23 mouse cellular contexts compared by ENCODE assay signal in the genomic region with DNA sequence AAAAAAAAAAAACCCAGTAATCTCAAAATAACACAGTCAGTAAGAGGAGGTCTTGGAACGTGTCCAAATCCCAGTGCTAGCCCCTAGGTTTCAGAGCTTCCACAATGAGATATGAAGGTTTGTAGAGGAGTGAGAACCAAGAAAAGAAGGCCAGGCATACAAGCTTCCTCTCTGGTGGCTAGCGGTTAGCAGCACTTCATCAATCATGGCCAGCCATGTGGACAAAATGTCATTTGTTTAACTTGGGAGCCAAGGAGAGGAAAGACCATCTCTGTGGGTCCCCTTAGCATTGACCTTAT.
DNase-seq lines count a peak whose midpoint lies in the region; ATAC-seq and TF ChIP-seq lines count a peak whose summit lies in the region.
"Had no signal": no experiment of that assay in that cellular context is flagged by ENCODE, and none has a peak within 500 bp of the region (broad histone marks: within the 10 kb centered on the region; RNA-seq: fewer than 3 reads in every experiment).

No protein-coding gene starts in this region.

- H3K4me3 ChIP-seq in G1E (ENCODE audit: low read depth, low read length) = no peak overlapping the region
- H3K4me3 ChIP-seq: embryonic facial prominence, embryonic 15.5 days; gastrocnemius, adult 2 months; hindbrain, embryonic 15.5 days; intestine, embryonic 15.5 days; limb, embryonic 13.5 days; liver, embryonic 15.5 days; midbrain, embryonic 10.5 days had no signal

- DNase-seq in embryo, embryonic 11 days = peak; percentile 8
- no peak for DNase-seq in embryo, embryonic 10.5 days (ENCODE audit: low spot score)
- DNase-seq in heart, postnatal 4 days = peak; percentile 31
- no peak for DNase-seq in heart, postnatal 36 days
- DNase-seq in G1E (ENCODE audit: low spot score) = peak; percentile 9
- DNase-seq in cerebellum, adult 18-20 months = no peak
- DNase-seq in layer of hippocampus, adult 8-10 months (ENCODE audit: low spot score in 2 of 2) = no peak
- DNase-seq: adrenal gland, postnatal 14 days; cerebellum, postnatal 25 days; gastrocnemius, adult 2 months; heart, postnatal 10 days; kidney, adult 9 months; kidney, postnatal 36 days; layer of hippocampus, adult 9-11 months; lung, postnatal 10 days had no signal

- H3K27me3 ChIP-seq in G1E (ENCODE audit: insufficient read depth, low read length) = no peaks in the 10 kb centered on the region
- H3K27me3 ChIP-seq: embryonic facial prominence, embryonic 15.5 days; hindbrain, embryonic 15.5 days; intestine, embryonic 15.5 days; limb, embryonic 13.5 days; liver, embryonic 15.5 days had no signal

- H3K9me3 ChIP-seq in G1E (replicated peaks) = no peaks in the 10 kb centered on the region
- H3K9me3 ChIP-seq: embryonic facial prominence, embryonic 15.5 days; hindbrain, embryonic 15.5 days; intestine, embryonic 15.5 days; limb, embryonic 13.5 days; liver, embryonic 15.5 days; midbrain, embryonic 10.5 days had no signal

- intact Hi-C loops in heart, postnatal 36 days (cut with DNase I) = no loop called here

- no peak for ATAC-seq in G1E (ENCODE audit: extremely low read depth, insufficient number of reproducible peaks, low FRiP score, poor library complexity, severe bottlenecking)
- peak; percentile 91 to 93 for ATAC-seq in hematopoietic stem cell, adult 5-6 weeks (replicated peaks in 1 of 2; ENCODE audit: insufficient read depth in 1 of 2, low FRiP score in 2 of 2, low TSS enrichment in 1 of 2, low read depth in 1 of 2, poor library complexity in 2 of 2, severe bottlenecking in 2 of 2)
- ATAC-seq: activated CD4-positive, CD25-positive, alpha-beta regulatory T cell, adult 4 months; intestine, embryonic 15.5 days had no signal

- TF ChIP-seq CTCF in G1E (IDR thresholded peaks at IDR 0.05; ENCODE audit: low read depth, low read length) = no peak

- H3K36me3 ChIP-seq in G1E (replicated peaks) = peaks cover 91% of the 10 kb centered on the region

- 0 out of 2 replicates have a peak, but pooled peaks cover 2% of the 10 kb centered on the region for H3K4me1 ChIP-seq in G1E (ENCODE audit: insufficient read depth, low read depth, low read length)
- H3K4me1 ChIP-seq: hindbrain, embryonic 15.5 days; midbrain, embryonic 10.5 days had no signal

Comparison
In these comparisons a context has a peak if more than half of its experiments do, and no peak if none do; other contexts are left out.
1. DNase-seq: peak in embryo, embryonic 11 days (single experiment), heart, postnatal 4 days (single experiment) and G1E (single experiment); none in embryo, embryonic 10.5 days (single experiment), heart, postnatal 36 days (0 of 2), cerebellum, adult 18-20 months (0 of 2) and layer of hippocampus, adult 8-10 months (0 of 2).